Mouse (Mus musculus) myocyte (in vitro differentiated cells): ENCODE data around the gene Asb3. TPM values are rescaled to one million over a fixed set of nuclear protein-coding genes. Genes with fewer than 3 reads are reported as not detected.
"Not testable (repeated sequence)": the region's sequence is repeated elsewhere in the genome, so short reads cannot be mapped to it uniquely, and the experiment has no call there.

ENCODE experiments used
- H3K27me3 ChIP-seq: one replicate; pipeline ENCODE4 v1.6.1; 2011; ENCODE audit not compliant: control insufficient read depth, insufficient read depth, insufficient read length
- H3K36me3 ChIP-seq: one replicate; pipeline ENCODE4 v1.6.1; 2011; ENCODE audit not compliant: control insufficient read depth, insufficient read depth
- H3K4me2 ChIP-seq: one replicate; pipeline ENCODE4 v1.6.1; 2011; ENCODE audit warnings: low read depth, control low read depth
- H3K4me3 ChIP-seq: one replicate; pipeline ENCODE4 v1.5.1; 2011; ENCODE audit warnings: mild to moderate bottlenecking, control low read depth, moderate library complexity
- H3K79me2 ChIP-seq: one replicate; pipeline ENCODE4 v1.6.1; 2011; ENCODE audit not compliant: control insufficient read depth, insufficient read depth
- H3ac ChIP-seq: one replicate; pipeline ENCODE4 v1.6.1; 2011; ENCODE audit not compliant: control insufficient read depth, insufficient read length
- CEBPB ChIP-seq: IDR thresholded peaks from 2 replicates; pipeline ENCODE4 v1.6.1; 2011; ENCODE audit warnings: mild to moderate bottlenecking, moderate library complexity; ENCODE audit not compliant: poor library complexity, insufficient read depth, severe bottlenecking
- E2F4 ChIP-seq: IDR thresholded peaks from one replicate; pipeline ENCODE4 v1.6.1; 2011; ENCODE audit warnings: mild to moderate bottlenecking, control low read depth, moderate library complexity; ENCODE audit not compliant: insufficient read depth
- MAX ChIP-seq: IDR thresholded peaks from one replicate; pipeline ENCODE4 v1.6.1; 2011; ENCODE audit warnings: low read depth, mild to moderate bottlenecking, control low read depth
- MYOD1 ChIP-seq, 3 experiments: IDR thresholded peaks; one replicate each; pipeline ENCODE4 v1.6.1; 2011; ENCODE audit warnings: control low read depth in 2 of 3, low read depth in 2 of 3, mild to moderate bottlenecking in 2 of 3, moderate library complexity in 1 of 3; ENCODE audit not compliant: insufficient read length in 2 of 3, control insufficient read depth in 1 of 3
- MYOG ChIP-seq, 3 experiments: IDR thresholded peaks; one replicate each; pipeline ENCODE4 v1.6.1; 2011; ENCODE audit warnings: control low read depth in 2 of 3, low read depth in 2 of 3, mild to moderate bottlenecking in 2 of 3; ENCODE audit not compliant: insufficient read length in 2 of 3, control insufficient read depth in 1 of 3, insufficient read depth in 1 of 3
- POLR2A ChIP-seq: IDR thresholded peaks from one replicate; pipeline ENCODE4 v1.6.1; 2011; ENCODE audit warnings: low read depth, mild to moderate bottlenecking, control low read depth, moderate library complexity; ENCODE audit not compliant: insufficient read length
- POLR2AphosphoS2 ChIP-seq: IDR thresholded peaks from one replicate; pipeline ENCODE4 v1.6.1; 2011; ENCODE audit warnings: low read depth, control low read depth; ENCODE audit not compliant: insufficient read length
- REST ChIP-seq: IDR thresholded peaks from one replicate; pipeline ENCODE4 v1.6.1; 2011; ENCODE audit warnings: mild to moderate bottlenecking, control low read depth, moderate library complexity; ENCODE audit not compliant: insufficient read depth, insufficient read length
- SRF ChIP-seq: IDR thresholded peaks from one replicate; pipeline ENCODE4 v1.6.1; 2011; ENCODE audit warnings: low read depth; ENCODE audit not compliant: control insufficient read depth, insufficient read length
- TCF12 ChIP-seq: IDR thresholded peaks from one replicate; pipeline ENCODE4 v1.6.1; 2011; ENCODE audit warnings: mild to moderate bottlenecking, control low read depth; ENCODE audit not compliant: poor library complexity, insufficient read depth, severe bottlenecking
- TCF3 ChIP-seq: IDR thresholded peaks from one replicate; pipeline ENCODE4 v1.6.1; 2011; ENCODE audit warnings: low read depth, control low read depth; ENCODE audit not compliant: insufficient read length
- USF1 ChIP-seq: IDR thresholded peaks from one replicate; pipeline ENCODE4 v1.6.1; 2011; ENCODE audit warnings: low read depth, mild to moderate bottlenecking, control low read depth, moderate library complexity
- polyA plus RNA-seq: library from polyadenylated mRNA; unstranded; fragments of >200 nt; fragmentation: generic; extraction: Trizol; gene quantifications from one replicate; pipeline ENCODE4 v1.2.1, GENCODE M21; 2012; ENCODE audit warnings: missing spikeins

Gene Asb3
- polyA plus RNA-seq, 1 experiment, result 8.2 TPM

GRCm38 (mm10) chr11:31034958-31035357, 149.7 kb downstream of the Asb3 start:
- Histone ChIP-seq H3K4me2 (no peak overlapping the region), H3K36me3 (no peaks in the 10 kb centered on the region), H3K4me3 (no peak overlapping the region), H3K79me2 (no peaks in the 10 kb centered on the region), H3K27me3 (no peaks in the 10 kb centered on the region), H3ac (no peak overlapping the region)
- TF ChIP-seq POLR2A (no peak), USF1 (no peak), MYOD1 (IDR thresholded peaks at IDR 0.05; ENCODE audit: control insufficient read depth in 1 of 3, insufficient read length in 2 of 3, low read depth in 2 of 3) (no peak), E2F4 (no peak), TCF12 (no peak), TCF3 (no peak), MAX (no peak), CEBPB (no peak)

GRCm38 (mm10) chr11:31089973-31090372, 204.8 kb downstream of the Asb3 start:
- no peak overlapping the region for H3ac ChIP-seq
- no peak overlapping the region for H3K4me2 ChIP-seq
- no peak overlapping the region for H3K4me3 ChIP-seq
- no peaks in the 10 kb centered on the region for H3K79me2 ChIP-seq
- no peak for TF ChIP-seq TCF12
- no peak for TF ChIP-seq POLR2AphosphoS2
- no peak for TF ChIP-seq MAX
- TF ChIP-seq SRF, result no peak
- TF ChIP-seq REST, result no peak
- no peak for TF ChIP-seq USF1
- TF ChIP-seq TCF3, result no peak
- no peak for TF ChIP-seq CEBPB
- TF ChIP-seq E2F4, result no peak
- TF ChIP-seq MYOD1 (IDR thresholded peaks at IDR 0.05; ENCODE audit: control insufficient read depth in 1 of 3, insufficient read length in 2 of 3, low read depth in 2 of 3), result no peak
- TF ChIP-seq MYOG (IDR thresholded peaks at IDR 0.05; ENCODE audit: control insufficient read depth in 1 of 3, insufficient read depth in 1 of 3, insufficient read length in 2 of 3, low read depth in 2 of 3), result no peak
- no peak for TF ChIP-seq POLR2A
- H3K36me3 ChIP-seq, result peaks cover 8% of the 10 kb centered on the region
- no peaks in the 10 kb centered on the region for H3K27me3 ChIP-seq

- Histone ChIP-seq H3K4me3 (no peak overlapping the region), H3ac (no peak overlapping the region), H3K27me3 (no peaks in the 10 kb centered on the region), H3K4me2 (no peak overlapping the region), H3K79me2 (no peaks in the 10 kb centered on the region), H3K36me3 (peaks cover 8% of the 10 kb centered on the region)
- TF ChIP-seq MYOD1 (IDR thresholded peaks at IDR 0.05; ENCODE audit: control insufficient read depth in 1 of 3, insufficient read length in 2 of 3, low read depth in 2 of 3), result peak in 1 of 3 experiments; percentile 40
- TF ChIP-seq REST, result no peak
- no peak for TF ChIP-seq SRF
Measured at GRCm38 (mm10) chr11:31090478-31090978, 205.3 kb downstream of the Asb3 start.

- H3K79me2 ChIP-seq, H3K4me2 ChIP-seq: not testable (repeated sequence)
Measured at GRCm38 (mm10) chr11:31099519-31099918, 214.3 kb downstream of the Asb3 start.

GRCm38 (mm10) chr11:31102188-31102587, 217.0 kb downstream of the Asb3 start:
- H3K79me2 ChIP-seq, result no peaks in the 10 kb centered on the region
- H3K36me3 ChIP-seq, result no peaks in the 10 kb centered on the region
- no peaks in the 10 kb centered on the region for H3K27me3 ChIP-seq
- H3K4me3 ChIP-seq, result no peak overlapping the region
- no peak overlapping the region for H3K4me2 ChIP-seq
- no peak for TF ChIP-seq E2F4
- no peak for TF ChIP-seq POLR2A
- no peak for TF ChIP-seq CEBPB
- no peak for TF ChIP-seq MYOD1 (IDR thresholded peaks at IDR 0.05; ENCODE audit: control insufficient read depth in 1 of 3, insufficient read length in 2 of 3, low read depth in 2 of 3)
- TF ChIP-seq USF1, result no peak
- TF ChIP-seq POLR2AphosphoS2, result no peak
- TF ChIP-seq REST, result no peak
- TF ChIP-seq TCF3, result no peak
- TF ChIP-seq MAX, result no peak
- TF ChIP-seq TCF12, result no peak
- TF ChIP-seq SRF, result no peak
- no peak for TF ChIP-seq MYOG (IDR thresholded peaks at IDR 0.05; ENCODE audit: control insufficient read depth in 1 of 3, insufficient read depth in 1 of 3, insufficient read length in 2 of 3, low read depth in 2 of 3)
- H3ac ChIP-seq, result no peak overlapping the region

More at GRCm38 (mm10) chr11:31099519-31099918, 214.3 kb downstream of the Asb3 start:
- H3K27me3 ChIP-seq, H3K4me3 ChIP-seq, H3ac ChIP-seq, H3K36me3 ChIP-seq: not testable (repeated sequence)
